Mouse (Mus musculus) skeletal muscle tissue, adult 2 months (tissue): ENCODE measurements at regions not wholly inside any gene's neighbourhood (a gene's known extent, or its start where the extent isn't known, plus 50 kb on each side); places are given as distances from the start of the nearest gene placed in this dataset.

Experiments used
- DNase-seq: peaks from one replicate; pipeline ENCODE4 v3.0.0-alpha.2; 2012; ENCODE audit warnings: low read depth, low spot score

DNA sequence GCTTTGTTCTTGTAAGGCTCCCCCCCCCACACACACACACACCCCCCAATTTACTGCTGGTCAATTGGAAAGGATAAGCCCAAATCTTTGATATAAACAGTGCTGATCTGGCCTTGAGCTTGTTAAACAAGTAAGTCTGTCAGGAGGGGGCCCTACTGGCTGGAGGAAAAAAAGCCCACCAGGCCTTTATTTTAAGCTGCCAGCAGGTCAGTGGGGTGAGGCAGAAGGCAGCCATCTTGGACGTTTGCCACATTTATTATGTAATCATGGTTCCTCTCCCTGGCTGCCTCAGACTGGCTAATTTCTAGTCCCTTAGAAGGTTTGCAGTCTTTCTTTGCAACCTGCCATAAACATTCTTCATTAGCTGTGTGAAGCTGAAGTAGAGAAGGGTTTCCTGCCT, 75.9 kb upstream of the Med14 start:
- DNase-seq = no peak

DNA sequence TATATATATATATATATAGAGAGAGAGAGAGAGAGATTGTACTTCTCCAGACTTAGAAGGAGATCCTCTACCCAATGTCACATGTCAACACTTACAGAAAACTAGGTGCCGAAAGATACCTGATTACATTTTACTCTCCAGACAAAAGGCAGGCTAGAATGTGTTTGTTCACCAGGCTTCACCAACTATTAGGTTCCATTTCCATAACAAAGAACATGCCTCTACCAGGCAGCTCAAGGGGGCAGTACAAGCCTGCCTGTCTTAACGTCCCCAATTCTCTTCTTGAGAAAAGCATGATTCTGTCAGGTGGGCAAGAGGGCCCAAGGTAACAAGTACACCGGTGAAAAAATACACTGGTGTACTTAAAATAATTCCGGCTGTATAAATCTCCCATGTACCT, 72.8 kb upstream of the Med14 start:
- DNase-seq = no peak

DNA sequence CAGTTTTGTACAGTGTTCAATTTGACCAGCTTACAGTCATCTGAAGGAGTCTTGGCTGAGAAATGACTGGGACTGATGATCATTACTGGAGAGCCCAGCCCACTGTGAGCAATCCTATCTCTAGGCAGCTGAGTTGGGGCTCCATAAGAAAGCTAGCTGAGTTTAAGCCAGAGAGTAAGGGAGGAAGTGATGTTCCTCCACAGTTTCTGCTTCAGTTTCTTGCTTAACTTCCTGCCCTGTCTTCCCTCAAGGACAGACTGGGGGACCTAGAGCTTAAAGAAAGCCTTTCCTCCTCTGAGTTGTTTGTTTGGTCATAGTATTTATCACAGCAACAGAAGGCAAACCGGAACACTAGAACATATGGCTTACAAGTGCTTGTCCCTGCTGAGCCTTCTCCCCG, 70.8 kb upstream of the Med14 start:
- no peak for DNase-seq

DNA sequence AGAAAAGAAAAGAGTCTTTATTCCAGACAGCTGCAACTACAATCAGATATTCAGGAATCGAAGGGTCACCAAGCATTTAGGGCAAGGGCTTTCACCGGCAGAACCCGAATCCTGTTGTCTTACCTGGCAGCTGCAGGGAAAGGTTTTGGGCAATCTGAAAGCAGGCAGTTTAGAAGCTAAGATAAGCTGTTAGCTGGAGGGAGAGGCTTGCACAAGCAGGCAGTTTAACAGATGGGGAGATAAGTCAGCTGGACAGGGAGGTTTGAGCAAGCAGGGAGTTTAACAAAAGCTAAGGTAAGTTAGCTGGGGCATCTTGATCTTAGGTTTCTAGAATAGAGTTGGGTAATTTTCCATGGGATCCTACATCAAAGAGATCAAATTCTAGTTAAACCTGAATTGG, 67.3 kb upstream of the Med14 start:
- no peak for DNase-seq

DNA sequence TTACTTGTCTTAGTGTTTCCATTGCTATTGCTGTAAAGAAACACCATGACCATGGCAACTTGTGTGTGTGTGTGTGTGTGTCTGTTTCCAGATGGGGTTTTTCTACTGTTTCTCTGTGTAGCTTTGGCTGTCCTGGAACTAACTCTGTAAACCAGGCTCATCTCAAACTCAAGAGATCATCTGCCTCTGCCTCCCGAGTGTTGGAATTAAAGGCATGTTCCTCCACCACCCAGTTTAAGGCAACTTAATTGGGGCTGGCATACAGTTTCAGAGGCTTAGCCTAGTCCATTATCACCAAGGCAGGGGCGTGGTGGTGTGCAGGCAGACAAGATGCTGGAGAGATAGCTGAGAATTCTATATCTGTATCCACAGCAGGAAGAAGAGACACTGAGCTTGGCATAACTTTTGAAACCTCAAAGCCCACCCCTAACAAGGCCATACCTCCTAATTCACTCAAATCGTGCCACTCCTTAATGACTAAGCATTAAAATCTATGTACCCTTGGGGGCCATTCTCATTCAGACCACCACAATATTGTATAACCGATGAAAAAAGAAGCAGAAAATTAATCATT, 65.5 kb upstream of the Med14 start:
- no peak for DNase-seq

DNA sequence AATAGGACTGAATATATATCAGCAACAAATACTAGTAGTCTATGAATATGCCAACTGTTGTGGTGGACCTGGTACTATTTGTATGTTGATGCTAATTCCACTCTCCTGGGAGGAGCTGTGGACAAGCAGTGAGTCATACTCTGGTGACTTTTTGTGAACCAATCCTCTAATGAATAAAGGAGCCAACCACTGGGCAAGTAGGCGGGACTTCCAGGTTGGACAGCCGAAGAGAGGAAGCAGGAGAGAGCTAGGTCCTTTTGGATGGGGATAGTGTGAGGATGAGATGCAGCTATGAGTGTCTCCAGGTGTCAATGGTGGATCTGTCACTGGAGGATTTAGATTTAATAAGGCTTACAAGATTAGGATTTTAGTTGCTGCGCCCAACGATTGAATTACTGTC, 64.8 kb upstream of the Med14 start:
- DNase-seq = no peak

DNA sequence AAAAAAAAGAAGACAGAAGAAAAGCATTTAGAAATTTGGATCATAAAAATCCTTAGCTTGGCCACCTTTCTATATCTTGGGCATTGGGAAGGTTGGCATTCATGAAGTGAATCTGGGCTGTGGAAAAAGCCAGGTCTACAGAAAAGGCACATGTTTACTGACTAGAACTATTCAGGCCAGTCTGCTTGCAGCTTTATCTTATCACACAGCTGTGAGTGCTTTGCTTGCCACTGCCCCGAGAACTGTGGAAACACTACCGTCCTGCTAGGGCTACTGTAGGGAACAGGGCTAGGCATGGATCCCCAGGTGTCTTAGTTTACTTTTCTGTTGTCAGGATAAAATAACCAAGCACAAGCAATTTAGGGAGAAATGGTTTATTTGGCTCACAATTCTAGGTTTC, 63.4 kb upstream of the Med14 start:
- no peak for DNase-seq

DNA sequence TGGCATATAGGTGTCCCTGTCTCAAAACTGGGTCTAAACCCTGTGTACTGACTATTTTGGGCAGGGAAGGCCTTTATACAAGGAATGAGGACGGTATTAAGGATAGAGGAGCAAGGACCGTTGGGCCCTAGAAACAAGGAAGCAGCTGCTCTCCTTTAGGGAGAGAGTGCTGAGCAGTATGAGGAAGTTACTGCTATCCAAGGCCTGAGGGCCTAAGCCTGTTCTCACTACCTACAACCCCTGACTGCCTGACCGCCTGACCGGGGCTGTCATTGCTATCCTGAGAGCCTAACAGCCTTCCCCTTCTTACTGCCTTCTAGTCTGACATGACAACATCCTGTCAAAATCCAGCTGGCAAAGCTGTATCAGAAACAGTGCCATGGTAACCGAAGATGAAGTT, 62.6 kb upstream of the Med14 start:
- DNase-seq = no peak

DNA sequence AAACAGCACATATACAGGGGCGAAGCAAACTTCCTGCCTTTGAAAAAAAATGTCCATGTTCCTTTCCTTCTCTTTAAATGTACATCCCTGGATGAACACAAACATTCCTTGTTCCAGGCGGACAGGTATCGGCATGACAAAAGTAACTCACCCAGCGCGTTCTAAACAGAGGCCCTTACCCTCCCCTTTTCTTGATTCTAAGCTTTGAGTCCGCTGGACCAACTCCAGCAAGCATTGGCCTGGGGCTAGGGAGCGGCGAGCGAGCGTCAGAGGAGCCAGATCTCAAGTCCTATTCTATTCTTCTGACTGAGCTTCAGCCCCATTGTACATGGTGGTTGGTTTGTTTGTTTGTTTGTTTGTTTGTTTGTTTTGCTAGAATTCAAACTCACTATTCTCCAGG, 60.9 kb upstream of the Med14 start:
- no peak for DNase-seq

DNA sequence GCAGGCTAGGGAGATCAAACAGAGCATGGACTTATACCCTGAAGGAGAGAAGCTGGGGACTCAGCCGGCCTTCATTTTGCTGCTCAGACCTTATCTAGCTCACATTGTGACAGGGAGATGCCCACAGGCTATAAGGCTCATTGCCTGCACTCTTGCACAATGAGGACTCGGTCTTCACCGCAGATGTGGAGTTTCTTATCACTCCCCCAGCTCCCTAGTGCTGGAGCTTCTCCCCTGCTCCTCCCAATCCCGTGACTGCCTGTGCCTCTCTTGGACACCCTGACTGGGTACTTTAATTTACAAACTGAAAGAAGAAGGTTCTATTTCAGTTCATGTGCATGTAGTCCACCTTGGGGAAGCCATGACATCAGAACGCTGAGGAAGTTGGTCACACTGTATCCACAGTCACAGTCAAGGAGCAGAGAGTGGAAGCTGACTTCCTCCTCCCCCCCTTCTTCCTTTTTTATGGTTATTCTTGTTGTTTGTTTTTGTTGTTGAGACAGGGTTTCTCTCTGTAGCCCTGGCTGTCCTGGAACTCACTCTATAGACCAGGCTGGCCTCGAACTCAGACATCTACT, 51.3 kb upstream of the Med14 start:
- DNase-seq = no peak
